Mouse (Mus musculus) heart, embryonic 11.5 days (tissue): ENCODE measurements around the gene Olfr325. TPM values are rescaled to one million over a fixed set of nuclear protein-coding genes. Genes with fewer than 3 reads are reported as not detected.
A peak's percentile ranks its signal among the peaks of the same experiment; 100 is the strongest.
"Not testable (repeated sequence)": the region's sequence is repeated elsewhere in the genome, so short reads cannot be mapped to it uniquely, and the experiment has no call there.

Source experiments
- ATAC-seq: fragments of 200-750 bp; cut with Nextera tagmentation; replicated peaks from 2 replicates; pipeline ENCODE4 v1.8.0; 2017; ENCODE audit warnings: moderate library complexity; ENCODE audit not compliant: insufficient number of reproducible peaks, low FRiP score, low TSS enrichment
- H3K27ac ChIP-seq: fragments of 300-500 bp; sonication (generic); 2 replicates; pipeline ENCODE4 v1.5.1; 2014; ENCODE audit warnings: mild to moderate bottlenecking, low read depth, low read length
- H3K27me3 ChIP-seq: fragments of 300-500 bp; sonication (generic); 2 replicates; pipeline ENCODE4 v1.6.1; 2014; ENCODE audit warnings: mild to moderate bottlenecking, low read length, mixed read lengths; ENCODE audit not compliant: control insufficient read depth, insufficient read depth
- H3K36me3 ChIP-seq: fragments of 300-500 bp; sonication (generic); 2 replicates; pipeline ENCODE4 v1.6.1; 2014; ENCODE audit warnings: mild to moderate bottlenecking, low read length, moderate library complexity, mixed read lengths; ENCODE audit not compliant: control insufficient read depth, insufficient read depth
- H3K4me1 ChIP-seq: fragments of 300-500 bp; sonication (generic); 2 replicates; pipeline ENCODE4 v1.6.1; 2014; ENCODE audit warnings: low read length; ENCODE audit not compliant: control insufficient read depth, insufficient read depth
- H3K4me2 ChIP-seq: fragments of 300-500 bp; sonication (generic); 2 replicates; pipeline ENCODE4 v1.6.1; 2014; ENCODE audit warnings: mild to moderate bottlenecking, moderate library complexity
- H3K4me3 ChIP-seq: fragments of 300-500 bp; sonication (generic); 2 replicates; pipeline ENCODE4 v1.5.1; 2014; ENCODE audit warnings: low read depth, low read length
- H3K9ac ChIP-seq: fragments of 300-500 bp; sonication (generic); 2 replicates; pipeline ENCODE4 v1.6.1; 2014; ENCODE audit warnings: mild to moderate bottlenecking, low read depth, low read length, moderate library complexity
- H3K9me3 ChIP-seq: fragments of 300-500 bp; sonication (generic); replicated peaks from 2 replicates; pipeline ENCODE4 v1.6.1; 2016; ENCODE audit warnings: low read length; ENCODE audit not compliant: control insufficient read depth
- WGBS: fragments of 180-500 bp; shearing (Covaris S2); extraction: QIAGEN DNeasy Blood & Tissue Kit; methylation state at CpG from one replicate; pipeline ENCODE4 v1.1.7; 2014; ENCODE audit not compliant: insufficient replicate concordance; 5-methylcytosine and 5-hydroxymethylcytosine counted together
- polyA plus RNA-seq: library from polyadenylated mRNA; unstranded; fragments of >200 nt; fragmentation: Nextera tagmentation; extraction: Ambion mirVana; gene quantifications from 2 replicates; pipeline ENCODE4 v1.2.1, GENCODE M21; 2014

Olfr325 gene
- not detected in 2 replicates for polyA plus RNA-seq

GRCm38 (mm10) chr11:58577430-58577829 is at the start of gene Olfr325:
TSS of gene Olfr325 (plus strand) at chr11:58577730.
- H3K27ac ChIP-seq = no peak within 1 kb of the TSS
- no peaks in the 10 kb centered on the region for H3K27me3 ChIP-seq
- no peaks in the 10 kb centered on the region for H3K36me3 ChIP-seq
- no peak within 1 kb of the TSS for H3K4me2 ChIP-seq
- no peak within 1 kb of the TSS for H3K9ac ChIP-seq
- no peak for ATAC-seq
- 68% methylated on average over 1 of the region's 1 CpGs for WGBS
- no peaks in the 10 kb centered on the region for H3K9me3 ChIP-seq
- H3K4me3 ChIP-seq = no peak within 1 kb of the TSS
- no peaks in the 10 kb centered on the region for H3K4me1 ChIP-seq

GRCm38 (mm10) chr11:58534736-58535135 is 42.8 kb upstream of the Olfr325 start, which contains the start of gene Olfr330:
TSS of gene Olfr330 (minus strand) at chr11:58534836.
- H3K27ac ChIP-seq, H3K9ac ChIP-seq, H3K4me3 ChIP-seq, H3K4me1 ChIP-seq, H3K9me3 ChIP-seq, H3K36me3 ChIP-seq, H3K27me3 ChIP-seq, ATAC-seq, H3K4me2 ChIP-seq: not testable (repeated sequence)

- no peaks in the 10 kb centered on the region for H3K9me3 ChIP-seq
- H3K4me1 ChIP-seq = no peaks in the 10 kb centered on the region
- ATAC-seq = no peak
- 71% methylated on average over 5 of the region's 5 CpGs for WGBS
- no peak within 1 kb of the TSS for H3K9ac ChIP-seq
- H3K4me3 ChIP-seq = no peak within 1 kb of the TSS
- H3K4me2 ChIP-seq = no peak within 1 kb of the TSS
- no peaks in the 10 kb centered on the region for H3K36me3 ChIP-seq
- H3K27me3 ChIP-seq = no peaks in the 10 kb centered on the region
- H3K27ac ChIP-seq = no peak within 1 kb of the TSS
These were observed 31.2 kb upstream of the Olfr325 start, which contains the start of gene Olfr329-ps for GRCm38 (mm10) chr11:58546322-58546721. TSS of gene Olfr329-ps (minus strand) at chr11:58546422.

- no peak for ATAC-seq
These were observed 22.0 kb upstream of the Olfr325 start, which contains the start of gene Olfr328 for GRCm38 (mm10) chr11:58555536-58555935. TSS of gene Olfr328 (minus strand) at chr11:58555636.

GRCm38 (mm10) chr11:58570405-58570804 is 7.1 kb upstream of the Olfr325 start, which contains the start of gene Olfr224:
TSS of gene Olfr224 (minus strand) at chr11:58570553.
- Histone ChIP-seq H3K27ac (no peak within 1 kb of the TSS), H3K4me1 (no peaks in the 10 kb centered on the region), H3K36me3 (no peaks in the 10 kb centered on the region), H3K9me3 (no peaks in the 10 kb centered on the region), H3K4me3 (no peak within 1 kb of the TSS), H3K4me2 (no peak within 1 kb of the TSS), H3K9ac (no peak within 1 kb of the TSS), H3K27me3 (no peaks in the 10 kb centered on the region)
- no peak for ATAC-seq
- WGBS = 56% methylated on average over 5 of the region's 5 CpGs

More at GRCm38 (mm10) chr11:58555536-58555935, 22.0 kb upstream of the Olfr325 start, which contains the start of gene Olfr328:
- Histone ChIP-seq H3K27ac (no peak within 1 kb of the TSS), H3K27me3 (no peaks in the 10 kb centered on the region), H3K4me3 (no peak within 1 kb of the TSS), H3K4me1 (no peaks in the 10 kb centered on the region), H3K9ac (no peak within 1 kb of the TSS), H3K4me2 (no peak within 1 kb of the TSS), H3K9me3 (no peaks in the 10 kb centered on the region), H3K36me3 (no peaks in the 10 kb centered on the region)
- WGBS = 79% methylated on average over 1 of the region's 1 CpGs

GRCm38 (mm10) chr11:58578636-58579035 is 1.1 kb downstream of the Olfr325 start:
- H3K27ac ChIP-seq = no peak overlapping the region
- H3K9ac ChIP-seq = no peak overlapping the region
- 69% methylated on average over 8 of the region's 8 CpGs for WGBS
- ATAC-seq = no peak
- no peak overlapping the region for H3K4me2 ChIP-seq
- no peaks in the 10 kb centered on the region for H3K9me3 ChIP-seq
- no peaks in the 10 kb centered on the region for H3K27me3 ChIP-seq
- no peaks in the 10 kb centered on the region for H3K36me3 ChIP-seq
- H3K4me1 ChIP-seq = no peaks in the 10 kb centered on the region
- no peak overlapping the region for H3K4me3 ChIP-seq

GRCm38 (mm10) chr11:58587898-58588348 is 10.4 kb downstream of the Olfr325 start:
- no peaks in the 10 kb centered on the region for H3K27me3 ChIP-seq
- no peaks in the 10 kb centered on the region for H3K9me3 ChIP-seq
- peak; percentile 78 for ATAC-seq
- H3K27ac ChIP-seq = no peak overlapping the region
- no peaks in the 10 kb centered on the region for H3K4me1 ChIP-seq
- no peak overlapping the region for H3K4me3 ChIP-seq
- no peak overlapping the region for H3K4me2 ChIP-seq
- no peaks in the 10 kb centered on the region for H3K36me3 ChIP-seq
- H3K9ac ChIP-seq = no peak overlapping the region
- 53% methylated on average over 7 of the region's 7 CpGs for WGBS

GRCm38 (mm10) chr11:58588620-58589250 is 11.2 kb downstream of the Olfr325 start:
- Histone ChIP-seq H3K27me3 (no peaks in the 10 kb centered on the region), H3K4me1 (no peaks in the 10 kb centered on the region), H3K9ac (no peak overlapping the region), H3K27ac (no peak overlapping the region), H3K4me3 (no peak overlapping the region), H3K4me2 (no peak overlapping the region), H3K36me3 (no peaks in the 10 kb centered on the region), H3K9me3 (no peaks in the 10 kb centered on the region)
- ATAC-seq = no peak
- 68% methylated on average over 3 of the region's 3 CpGs for WGBS

- no peaks in the 10 kb centered on the region for H3K27me3 ChIP-seq
- no peak within 1 kb of the TSS for H3K4me3 ChIP-seq
- no peaks in the 10 kb centered on the region for H3K4me1 ChIP-seq
- no peaks in the 10 kb centered on the region for H3K36me3 ChIP-seq
- no peak for ATAC-seq
- WGBS = 79% methylated on average over 6 of the region's 6 CpGs
- H3K4me2 ChIP-seq = no peak within 1 kb of the TSS
- H3K9me3 ChIP-seq = no peaks in the 10 kb centered on the region
- H3K9ac ChIP-seq = no peak within 1 kb of the TSS
- H3K27ac ChIP-seq = no peak within 1 kb of the TSS
These were observed 17.3 kb downstream of the Olfr325 start, which contains the start of gene Olfr324 for GRCm38 (mm10) chr11:58594814-58595213. TSS of gene Olfr324 (plus strand) at chr11:58595114.
